Mouse (Mus musculus) hindlimb bud, embryonic 11.5 days (tissue): ENCODE data around the gene Dio3.

Experiments used
- DNase-seq: peaks from one replicate; pipeline ENCODE4 v3.0.0-alpha.2; 2012; ENCODE audit warnings: low read depth, low spot score; ENCODE audit errors: extremely low spot score

The Dio3 gene

DNA sequence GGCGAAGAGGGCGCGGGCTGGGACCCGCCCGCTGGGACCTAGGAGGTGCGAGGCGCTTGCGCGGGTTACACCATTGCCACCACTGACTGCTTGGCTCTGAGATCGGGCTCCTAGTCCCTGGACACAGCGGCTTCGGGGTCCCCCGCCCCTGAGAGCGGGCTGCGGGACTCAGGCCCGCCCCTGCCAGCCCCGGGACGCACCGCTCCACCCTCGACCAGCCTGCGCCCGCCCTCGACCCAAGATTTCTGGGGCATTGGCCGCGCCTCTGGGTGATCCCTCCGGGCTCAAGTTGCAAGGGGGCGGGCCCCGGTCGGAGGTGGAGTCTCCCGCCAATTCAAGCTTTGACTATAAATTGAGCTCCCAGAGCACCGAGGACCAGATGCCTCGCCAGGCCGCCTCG is at the start of gene Dio3:
Gene Dio3, plus strand, starts transcription at position 216 of the 400 bp plus-strand sequence.
- DNase-seq, result no peak

DNA sequence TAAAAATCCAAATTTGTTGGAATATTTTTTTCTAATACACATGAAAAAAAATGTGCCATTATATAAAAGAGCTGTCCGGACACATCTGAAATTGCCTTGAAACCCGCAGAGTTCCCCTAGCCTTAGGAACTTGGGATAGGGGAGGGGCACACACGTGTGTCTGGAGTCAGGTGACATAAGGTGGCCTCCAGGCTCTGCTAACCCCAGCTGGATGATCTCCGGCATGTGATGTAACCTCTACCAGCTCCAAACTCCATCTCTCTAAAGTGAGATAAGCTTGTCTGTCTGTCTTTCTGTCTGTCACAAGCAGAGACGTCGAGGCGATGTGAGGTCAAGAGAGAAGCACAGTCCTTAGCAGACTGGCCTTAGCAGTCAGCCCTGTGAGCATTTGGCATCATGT is 48.6 kb upstream of the Dio3 start:
- DNase-seq, result no peak

DNA sequence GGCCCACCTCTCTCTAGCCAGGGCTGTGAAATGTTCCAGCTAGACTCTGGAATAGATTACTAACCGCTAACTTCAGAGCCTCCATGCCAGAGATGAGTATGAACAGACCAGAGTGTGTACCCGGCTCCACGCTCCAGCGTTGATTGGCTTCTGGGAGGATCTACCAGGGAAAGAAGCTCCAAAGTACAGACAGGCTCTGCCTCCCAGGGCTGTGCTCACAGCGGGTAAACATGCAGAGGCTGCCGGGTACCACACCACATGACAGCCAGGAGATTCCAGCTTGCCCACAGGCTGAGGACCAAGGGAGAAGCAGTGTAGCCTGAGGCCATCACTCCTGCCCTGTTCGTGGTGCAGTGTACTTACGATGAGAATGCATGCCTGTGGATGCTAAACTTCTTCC is 48.1 kb upstream of the Dio3 start:
- no peak for DNase-seq

DNA sequence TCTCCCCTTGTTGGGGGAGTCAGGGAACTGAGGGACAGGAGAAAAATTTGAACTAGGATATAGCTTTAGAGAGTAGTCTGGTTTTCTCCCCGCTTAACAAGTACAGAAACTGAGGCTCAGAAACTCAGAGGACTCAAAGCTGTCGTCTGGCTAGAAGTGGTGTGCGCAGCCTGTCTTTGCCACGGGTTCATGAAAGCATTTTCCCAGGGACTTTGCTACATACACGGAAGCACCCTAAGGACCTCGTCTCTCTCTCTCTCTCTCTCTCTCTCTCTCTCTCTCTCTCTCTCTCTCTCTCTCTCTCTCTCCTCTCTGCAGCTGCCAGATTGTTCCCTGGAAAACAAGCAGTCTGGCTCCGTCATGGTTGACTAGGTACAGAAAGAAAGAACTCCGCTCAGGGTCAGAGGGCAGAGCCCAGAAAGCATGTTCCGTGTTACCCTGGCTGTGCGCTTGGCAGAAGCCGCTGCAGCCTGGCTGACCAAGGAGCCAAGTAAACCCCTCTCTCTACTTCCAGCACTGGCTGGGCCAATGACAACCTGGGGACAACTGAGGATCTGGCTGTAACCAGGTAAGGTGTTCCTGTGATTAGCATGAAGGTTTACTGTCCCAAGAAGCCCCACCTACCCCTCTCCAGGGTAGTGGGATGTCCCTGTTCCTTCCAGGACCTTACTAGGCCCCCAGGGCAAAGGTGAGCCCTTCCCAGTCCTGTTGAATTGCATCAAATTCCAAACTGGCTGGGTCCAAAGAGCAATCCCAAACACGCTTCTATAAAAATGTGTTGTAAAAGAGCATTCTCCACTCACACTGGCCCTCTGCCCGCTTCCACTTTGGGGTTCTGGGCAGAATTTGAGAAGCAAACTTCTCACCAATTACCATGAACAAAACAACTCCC is 46.9 kb upstream of the Dio3 start:
- no peak for DNase-seq

DNA sequence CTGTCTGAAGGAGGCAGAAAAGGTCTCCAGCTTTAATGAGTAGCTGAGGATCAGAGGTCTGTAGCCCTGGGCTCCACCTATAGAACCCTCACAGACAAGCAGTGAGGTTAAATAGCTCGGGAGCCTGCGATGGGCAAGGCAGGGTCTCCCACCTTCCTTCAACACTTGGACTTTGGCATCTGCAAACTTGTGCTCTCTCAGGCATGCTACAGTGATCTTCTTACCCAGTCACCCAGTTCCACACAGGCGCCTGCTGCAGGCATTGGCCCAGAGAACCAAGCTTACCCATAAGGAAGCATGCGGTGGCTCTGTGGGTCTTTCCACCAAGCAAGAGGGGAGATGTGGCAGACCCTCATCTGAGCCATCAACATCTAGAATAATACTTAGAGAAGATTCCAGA is 43.0 kb upstream of the Dio3 start:
- DNase-seq, result no peak

DNA sequence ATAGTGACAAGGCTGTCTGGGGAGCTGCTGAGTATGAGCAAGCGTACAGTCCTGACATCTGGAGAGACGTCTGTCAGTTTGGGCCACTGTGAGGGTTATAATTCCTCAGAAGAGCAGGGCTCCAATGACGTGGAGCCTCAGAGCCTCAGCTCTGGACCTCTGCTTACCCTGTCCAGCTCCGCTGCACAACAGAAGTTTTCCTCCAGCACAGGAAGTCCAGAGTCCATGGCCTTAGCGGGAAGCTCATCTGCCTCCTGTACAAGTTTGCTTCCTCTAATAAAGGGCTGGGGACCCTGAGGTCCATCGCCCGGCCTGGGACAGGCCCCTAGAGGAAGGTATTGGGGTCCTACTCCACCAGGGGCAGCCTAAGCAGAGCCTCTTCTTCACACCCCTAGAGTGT is 41.8 kb upstream of the Dio3 start:
- no peak for DNase-seq

DNA sequence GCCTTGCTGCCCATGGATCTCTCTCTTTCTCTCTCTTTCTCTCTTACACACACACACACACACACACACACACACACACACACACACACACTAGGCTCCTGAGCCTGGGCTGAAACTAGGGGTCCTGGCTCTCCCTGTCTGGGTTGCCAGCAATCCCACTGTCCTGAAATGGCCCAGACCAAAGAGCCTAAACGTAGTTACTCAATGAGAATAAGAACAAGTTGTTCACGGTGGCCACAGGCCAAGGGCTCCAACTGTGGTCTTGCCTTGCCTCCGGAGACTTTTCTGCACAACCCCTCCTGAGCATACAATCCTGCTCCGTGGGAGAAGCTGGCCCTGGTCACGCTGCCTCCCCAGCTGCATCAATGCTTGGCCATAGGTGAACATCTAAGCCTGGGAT is 39.5 kb upstream of the Dio3 start:
- no peak for DNase-seq

DNA sequence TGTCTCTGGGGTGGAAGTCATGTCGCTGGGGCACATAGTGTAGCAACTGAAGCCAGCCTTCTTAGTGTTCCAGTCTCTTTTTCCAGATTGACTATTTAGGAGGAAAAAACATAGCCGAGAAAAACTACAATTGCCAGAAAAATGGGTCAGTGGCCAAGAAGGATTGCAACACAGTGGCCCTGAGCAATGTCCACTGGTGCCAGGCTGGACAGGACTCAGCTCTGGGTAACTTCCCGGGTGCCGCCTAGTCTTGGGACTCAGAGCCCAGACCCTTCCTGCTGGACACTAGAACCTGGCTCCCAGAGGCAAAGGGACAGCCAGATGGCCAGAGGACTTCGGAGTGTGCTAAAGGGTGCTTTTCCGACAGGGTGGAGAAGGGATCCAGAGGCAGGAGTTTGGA is 34.3 kb upstream of the Dio3 start:
- DNase-seq, result no peak

DNA sequence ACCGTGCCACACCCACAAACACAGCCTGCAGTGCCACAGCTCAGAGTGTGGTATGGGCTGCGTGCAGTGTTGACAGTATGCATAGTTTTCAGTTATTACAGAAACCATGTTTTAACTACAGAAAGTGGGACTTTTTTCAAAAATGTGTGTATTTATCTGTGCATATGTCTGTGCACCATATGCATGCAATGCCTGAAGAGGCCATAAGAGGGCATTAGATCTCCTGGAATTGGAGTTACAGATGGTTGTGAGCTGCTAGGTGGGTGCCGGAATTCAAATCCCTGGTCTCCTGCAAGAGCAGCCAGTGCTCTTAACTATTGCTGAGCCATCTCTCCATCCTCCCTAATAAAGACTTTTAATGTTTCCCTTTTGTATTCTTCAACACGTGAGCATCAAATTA is 33.4 kb upstream of the Dio3 start:
- DNase-seq, result no peak

DNA sequence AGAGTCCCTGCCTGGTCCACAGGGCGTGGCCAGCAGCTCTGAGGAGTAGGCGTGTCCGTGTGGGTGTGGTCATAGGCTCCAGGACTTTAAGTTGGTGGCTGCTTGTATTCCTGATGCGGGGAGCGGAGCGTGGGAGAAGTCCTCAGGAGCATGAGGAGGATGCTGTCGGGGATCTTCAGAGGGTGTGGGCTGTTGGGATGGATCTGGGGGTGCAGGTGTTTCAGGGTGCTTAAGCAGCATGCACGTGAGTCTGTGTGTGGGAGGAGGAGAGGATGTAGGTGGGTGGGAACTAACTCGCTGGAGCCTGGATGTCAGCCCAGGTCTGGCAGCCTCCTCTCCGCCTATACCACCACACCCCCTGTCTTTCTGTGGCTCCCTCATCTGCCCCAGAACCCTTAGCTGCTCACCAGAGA is 26.7 kb upstream of the Dio3 start:
- no peak for DNase-seq

DNA sequence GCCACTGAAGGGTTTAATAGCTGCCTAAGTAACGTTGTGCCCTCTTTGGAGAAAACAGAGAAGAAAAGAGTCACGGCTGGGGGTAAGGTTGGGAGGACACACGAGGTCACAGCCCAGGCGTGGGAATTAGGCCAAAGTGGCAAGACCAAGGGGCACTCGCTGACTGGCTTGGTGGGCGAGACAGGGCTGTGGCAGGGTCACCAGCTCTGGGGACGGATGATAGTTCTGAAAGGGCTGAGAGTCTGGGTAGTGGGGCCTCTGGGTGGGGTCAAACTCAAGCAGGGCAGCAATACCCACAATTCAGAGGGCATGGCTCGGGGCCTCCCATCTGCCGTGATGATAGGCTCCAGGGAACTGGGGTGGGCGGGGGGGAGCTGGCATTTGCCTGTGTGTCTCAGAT is 23.1 kb upstream of the Dio3 start:
- no peak for DNase-seq

DNA sequence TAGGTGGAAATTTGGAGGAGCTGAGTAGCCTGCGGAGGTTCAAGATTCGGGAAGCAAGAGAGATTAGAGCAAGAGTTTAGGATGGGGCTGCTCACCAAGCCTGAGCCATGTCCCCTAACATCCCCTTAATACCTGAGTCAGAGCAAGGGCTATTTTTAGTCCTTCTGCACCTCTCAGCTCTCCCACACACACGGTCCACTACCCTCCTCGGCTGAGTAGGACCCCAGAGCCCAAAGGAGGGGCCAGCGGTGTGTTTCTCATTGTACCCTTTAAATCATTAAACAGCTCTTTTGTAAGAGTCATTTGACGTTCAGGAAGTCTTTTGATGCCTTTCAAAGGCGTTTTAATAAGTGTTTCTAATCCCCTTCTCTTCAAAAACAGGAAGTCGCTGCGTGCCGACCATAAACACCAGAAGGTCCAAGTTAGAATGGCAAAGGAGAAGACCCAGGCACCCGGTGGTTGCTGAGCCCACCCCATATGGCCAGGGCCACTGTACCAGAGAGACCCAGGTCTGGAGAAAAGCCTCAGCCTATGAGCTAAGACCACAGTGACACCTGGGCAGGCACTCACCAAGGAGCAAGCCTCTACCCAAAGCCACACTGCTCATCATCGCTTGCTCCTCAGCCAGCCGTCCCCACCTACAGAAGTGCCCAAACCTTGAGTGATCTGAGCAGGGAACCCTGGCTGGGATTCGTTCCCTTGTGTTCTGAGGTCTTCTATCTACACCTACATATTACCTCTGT is 22.2 kb upstream of the Dio3 start:
- no peak for DNase-seq

DNA sequence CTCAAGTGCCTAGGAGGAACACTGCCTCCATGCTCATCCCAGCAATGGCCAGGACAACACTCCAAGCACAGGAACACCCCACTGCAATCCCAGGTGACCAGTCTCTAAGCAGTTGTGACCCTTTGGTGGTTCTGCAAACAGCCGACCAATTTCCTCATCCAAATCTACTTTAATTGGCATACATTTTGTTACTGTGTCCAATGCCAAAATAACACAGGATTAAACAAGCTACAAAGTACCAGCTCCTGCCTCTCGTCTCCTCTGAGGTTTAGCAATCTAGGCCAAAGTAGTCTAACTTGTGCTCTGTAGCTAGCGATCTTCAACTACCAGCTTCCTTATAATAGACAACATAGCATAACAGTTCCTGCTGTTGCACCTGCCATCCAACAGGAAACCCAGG is 10.6 kb upstream of the Dio3 start:
- no peak for DNase-seq

DNA sequence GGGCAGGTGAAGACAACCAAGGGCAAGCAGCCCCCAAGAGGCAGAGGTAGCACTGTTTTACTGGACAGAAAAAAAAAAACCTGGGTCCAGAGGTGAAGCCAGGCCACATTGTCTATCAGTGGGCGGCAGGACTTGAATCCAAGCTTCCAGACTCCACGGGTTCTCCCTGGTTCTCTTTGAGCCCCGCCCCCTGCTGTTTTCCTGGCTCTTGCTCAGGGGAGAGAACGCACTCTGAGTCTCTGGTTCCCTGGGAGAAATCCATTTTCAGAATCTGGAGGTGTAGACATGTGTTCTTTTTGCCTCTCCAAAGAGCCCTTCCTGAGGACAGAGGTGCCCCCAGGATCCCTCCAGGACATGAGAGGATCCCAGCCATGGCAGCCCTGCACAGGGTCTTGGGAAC is 9.2 kb upstream of the Dio3 start:
- DNase-seq, result no peak

DNA sequence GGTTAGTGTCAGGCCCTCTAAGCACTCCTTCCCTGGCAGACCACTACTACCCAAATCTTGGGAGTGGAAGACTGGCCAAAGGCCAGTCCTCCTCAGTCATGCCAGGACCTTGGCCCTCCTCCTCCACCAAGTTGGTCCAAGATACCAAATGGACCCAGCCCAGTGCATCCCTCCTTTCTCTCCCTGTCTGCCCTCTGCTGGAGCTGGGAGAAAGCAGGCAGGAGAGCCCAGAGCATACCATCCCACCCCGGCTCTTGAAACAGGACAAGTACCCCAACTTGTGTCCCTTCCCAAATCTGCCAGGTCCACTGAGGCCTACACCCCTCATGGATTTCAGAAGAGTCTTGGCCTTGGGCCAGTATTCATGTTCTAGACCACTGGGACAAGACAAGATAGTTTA is 2.8 kb upstream of the Dio3 start:
- no peak for DNase-seq

DNA sequence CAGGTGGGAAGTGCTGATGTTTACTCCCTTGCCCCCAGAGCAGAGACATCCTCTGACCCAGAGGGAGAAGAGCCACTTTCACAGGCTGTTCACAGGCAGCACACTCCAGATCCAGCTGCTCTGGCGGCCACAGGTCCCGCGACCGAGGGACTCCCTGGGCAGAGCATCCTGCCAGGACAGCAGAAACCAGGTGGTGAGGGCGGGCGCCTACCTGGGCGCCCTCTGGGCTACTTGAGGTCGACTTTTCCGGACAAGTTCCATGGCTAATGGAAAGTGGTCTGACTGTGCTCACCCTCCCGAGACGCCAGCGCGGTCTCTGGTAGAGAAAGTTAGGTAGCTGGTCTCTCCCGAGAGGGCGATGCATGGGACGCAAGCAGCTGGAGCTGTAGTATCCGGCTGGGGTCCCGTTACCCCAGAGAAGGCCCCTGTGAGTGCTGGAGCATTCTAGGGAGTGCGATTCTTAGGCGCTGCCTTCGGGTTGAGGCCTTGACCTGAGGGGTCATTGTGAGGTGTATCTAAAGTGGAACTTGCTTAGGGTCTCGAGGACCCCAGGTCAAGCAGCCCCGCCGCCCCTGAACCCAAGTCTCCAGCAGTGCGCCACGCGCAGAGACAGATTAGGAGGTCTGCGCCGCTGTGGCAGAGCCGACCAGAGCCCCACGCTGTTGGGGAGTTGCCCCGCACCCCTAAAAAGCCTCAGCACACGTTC is 1.5 kb upstream of the Dio3 start:
- DNase-seq, result no peak

DNA sequence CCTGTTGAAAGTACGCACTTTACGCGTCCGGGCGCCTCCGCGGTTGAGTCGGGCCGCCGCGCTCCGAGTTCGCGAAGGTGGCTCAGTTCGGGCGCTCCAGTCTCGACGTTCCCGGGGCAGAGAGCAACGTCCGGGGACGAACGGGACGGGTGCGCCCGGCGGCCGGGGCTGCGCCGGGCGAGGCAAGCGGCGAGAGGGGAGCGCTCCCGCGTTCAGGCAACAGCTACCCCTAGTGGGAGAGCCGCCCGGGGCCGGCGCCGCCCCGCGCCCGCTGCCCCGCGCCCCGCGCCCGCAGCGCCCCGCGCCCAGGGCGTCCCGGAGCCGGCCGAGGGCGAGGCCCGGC is 932 bp upstream of the Dio3 start:
- DNase-seq, result no peak

DNA sequence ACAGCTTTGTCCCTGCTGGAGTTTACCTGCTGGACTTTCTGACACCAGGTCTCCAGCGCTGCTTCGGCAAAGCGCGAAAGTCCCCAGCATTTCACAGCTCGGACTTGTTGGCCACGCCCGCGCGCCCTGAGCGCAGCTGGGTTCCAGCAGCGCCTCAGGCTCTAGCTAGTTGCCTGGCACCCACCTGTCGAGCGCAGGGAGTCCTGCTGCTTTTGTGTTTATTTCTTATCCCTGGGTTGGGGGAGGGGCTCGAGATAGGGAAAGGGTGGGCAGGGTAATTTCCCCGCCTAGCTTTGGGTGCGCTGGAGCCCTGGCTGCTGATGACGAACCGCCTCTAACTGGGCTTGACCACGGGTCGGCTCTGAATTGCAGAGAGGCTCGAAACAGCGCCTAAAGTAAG is 1.5 kb downstream of the Dio3 start:
- DNase-seq, result no peak

DNA sequence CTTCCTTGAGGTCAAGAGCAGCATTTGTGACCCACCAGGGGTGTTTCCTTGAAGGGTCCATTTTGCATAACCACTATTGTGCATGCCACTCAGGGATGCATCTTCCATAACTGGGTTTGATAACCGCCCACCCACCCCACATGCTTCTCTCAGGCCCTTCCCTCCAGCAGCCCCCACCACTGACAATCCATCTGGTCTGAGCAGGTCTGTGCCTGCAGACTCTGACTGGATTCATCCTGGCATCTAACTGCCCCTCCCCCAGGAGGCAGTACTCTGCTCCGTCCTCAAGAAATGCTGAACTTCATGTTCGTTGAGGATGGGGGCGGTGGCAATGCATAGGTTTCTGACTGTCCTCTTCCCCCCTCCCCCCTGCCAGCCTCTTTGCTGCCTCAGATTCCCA is 4.9 kb downstream of the Dio3 start:
- DNase-seq, result no peak

DNA sequence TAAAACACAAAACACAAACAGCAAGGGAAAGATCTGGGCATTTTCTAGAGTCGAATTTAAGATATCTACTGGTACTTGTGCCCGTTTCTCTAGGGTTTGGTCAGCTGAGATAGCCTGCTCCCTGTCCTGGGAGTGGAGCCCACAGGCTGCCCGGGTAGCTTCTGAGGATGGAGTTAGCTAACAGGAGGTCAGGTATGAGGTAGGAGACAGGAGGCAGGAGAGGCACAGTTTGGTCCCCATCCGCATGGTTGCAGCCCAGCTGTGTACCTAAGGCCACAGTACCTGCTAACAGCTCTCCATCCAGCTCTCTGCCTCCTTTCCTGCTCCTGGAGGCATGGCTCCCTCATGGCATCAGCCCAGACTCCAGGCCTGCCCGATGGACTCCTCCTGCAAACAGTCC is 13.9 kb downstream of the Dio3 start:
- DNase-seq, result no peak

DNA sequence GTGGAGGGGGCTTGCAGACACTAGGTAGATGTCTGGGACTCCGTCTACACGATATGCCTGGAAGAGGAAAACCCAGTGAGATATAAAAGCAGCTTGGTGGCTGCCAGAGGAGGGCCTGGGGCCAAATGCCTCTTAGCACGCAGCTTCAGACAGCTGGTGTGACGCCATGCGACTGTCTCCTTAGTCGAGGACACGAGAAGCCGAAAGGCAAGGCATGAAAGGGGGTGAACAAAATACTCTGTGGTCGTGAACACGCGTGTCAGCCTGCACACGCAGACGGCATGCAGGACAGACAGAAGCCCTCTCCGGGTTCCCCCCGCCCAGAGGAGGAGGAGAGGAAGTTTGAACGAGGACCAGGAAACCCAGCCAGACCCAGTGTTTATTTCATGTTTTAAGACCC is 16.0 kb downstream of the Dio3 start:
- DNase-seq, result no peak

DNA sequence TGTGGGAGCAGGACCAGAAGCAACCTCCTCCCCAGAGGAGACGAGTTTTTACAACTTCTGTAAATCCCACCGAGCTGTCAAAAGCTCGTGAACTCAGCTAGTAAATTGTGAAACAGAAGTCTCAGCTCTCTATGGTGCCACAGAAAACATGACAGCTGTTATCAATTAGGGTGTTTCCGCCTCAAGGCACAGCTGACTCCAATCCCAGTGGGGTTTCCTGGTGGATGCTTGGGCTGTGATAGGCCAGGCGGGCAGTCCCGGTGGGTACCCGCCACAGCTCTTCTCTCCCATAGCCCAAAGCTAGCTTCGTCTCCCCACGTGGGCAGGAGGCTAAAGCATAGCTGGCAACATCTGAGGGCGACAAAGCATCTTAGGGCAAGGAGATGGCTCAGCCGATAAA is 19.8 kb downstream of the Dio3 start:
- peak; percentile 81 for DNase-seq
